Mouse (Mus musculus) hindbrain, embryonic 12.5 days (tissue): ENCODE measurements at regions not wholly inside any gene's neighbourhood (a gene's known extent, or its start where the extent isn't known, plus 50 kb on each side); places are given as distances from the start of the nearest gene placed in this dataset.

Experiments used
- ATAC-seq: fragments of 200-750 bp; cut with Nextera tagmentation; 2 replicates; pipeline ENCODE4 v1.8.0; 2017; ENCODE audit warnings: moderate TSS enrichment; ENCODE audit not compliant: low FRiP score
- H3K27ac ChIP-seq: fragments of 300-500 bp; sonication (generic); 2 replicates; pipeline ENCODE4 v1.5.1; 2016; ENCODE audit warnings: mild to moderate bottlenecking
- H3K27me3 ChIP-seq: fragments of 300-500 bp; sonication (generic); 2 replicates; pipeline ENCODE4 v1.6.1; 2016; ENCODE audit warnings: mild to moderate bottlenecking
- H3K36me3 ChIP-seq: fragments of 300-500 bp; sonication (generic); 2 replicates; pipeline ENCODE4 v1.6.1; 2016; ENCODE audit warnings: mild to moderate bottlenecking
- H3K4me1 ChIP-seq: fragments of 300-500 bp; sonication (generic); 2 replicates; pipeline ENCODE4 v1.6.1; 2016
- H3K4me2 ChIP-seq: fragments of 300-500 bp; sonication (generic); replicated peaks from 2 replicates; pipeline ENCODE4 v1.6.1; 2016; ENCODE audit warnings: mild to moderate bottlenecking
- H3K4me3 ChIP-seq: fragments of 300-500 bp; sonication (generic); 2 replicates; pipeline ENCODE4 v1.5.1; 2016; ENCODE audit warnings: mild to moderate bottlenecking
- H3K9ac ChIP-seq: fragments of 300-500 bp; sonication (generic); 2 replicates; pipeline ENCODE4 v1.6.1; 2016; ENCODE audit warnings: mild to moderate bottlenecking, moderate library complexity
- H3K9me3 ChIP-seq: fragments of 300-500 bp; sonication (generic); replicated peaks from 2 replicates; pipeline ENCODE4 v1.6.1; 2016; ENCODE audit warnings: mild to moderate bottlenecking
- WGBS: fragments of 180-500 bp; shearing (Covaris S2); methylation state at CpG from one replicate; pipeline ENCODE4 v1.1.7; 2016; 5-methylcytosine and 5-hydroxymethylcytosine counted together

- Histone ChIP-seq H3K4me2 (no peak overlapping the region), H3K4me3 (no peak overlapping the region), H3K4me1 (no peaks in the 10 kb centered on the region; the same call in 1 of the 2 replicates), H3K36me3 (no peaks in the 10 kb centered on the region), H3K9ac (no peak overlapping the region), H3K9me3 (no peaks in the 10 kb centered on the region), H3K27me3 (no peaks in the 10 kb centered on the region), H3K27ac (no peak overlapping the region)
- ATAC-seq = no peak
- 44% methylated on average over 2 of the region's 2 CpGs for WGBS
Measured at GRCm38 (mm10) chr3:50845311-50845710, 378.9 kb upstream of the Noct start.

- Histone ChIP-seq H3K27me3 (no peaks in the 10 kb centered on the region), H3K4me2 (no peak overlapping the region), H3K9me3 (no peaks in the 10 kb centered on the region), H3K27ac (no peak overlapping the region), H3K4me3 (no peak overlapping the region), H3K9ac (no peak overlapping the region), H3K36me3 (no peaks in the 10 kb centered on the region), H3K4me1 (no peaks in the 10 kb centered on the region; the same call in 1 of the 2 replicates)
- no peak for ATAC-seq
- 76% methylated on average over 3 of the region's 3 CpGs for WGBS
Measured at GRCm38 (mm10) chr3:50848528-50848927, 375.7 kb upstream of the Noct start.

- no peaks in the 10 kb centered on the region for H3K4me1 ChIP-seq
- H3K27ac ChIP-seq = no peak overlapping the region
- no peaks in the 10 kb centered on the region for H3K27me3 ChIP-seq
- H3K9me3 ChIP-seq = no peaks in the 10 kb centered on the region
- H3K4me3 ChIP-seq = no peak overlapping the region
- no peak for ATAC-seq
- H3K4me2 ChIP-seq = no peak overlapping the region
- H3K36me3 ChIP-seq = no peaks in the 10 kb centered on the region
- 77% methylated on average over 5 of the region's 5 CpGs for WGBS
- H3K9ac ChIP-seq = no peak overlapping the region
Measured at GRCm38 (mm10) chr3:50851083-50851637, 373.1 kb upstream of the Noct start.

- Histone ChIP-seq H3K27me3 (no peaks in the 10 kb centered on the region), H3K4me2 (no peak overlapping the region), H3K4me3 (no peak overlapping the region), H3K4me1 (no peaks in the 10 kb centered on the region), H3K9me3 (no peaks in the 10 kb centered on the region), H3K36me3 (no peaks in the 10 kb centered on the region), H3K27ac (no peak overlapping the region), H3K9ac (no peak overlapping the region)
- 95% methylated on average over 1 of the region's 1 CpGs for WGBS
- ATAC-seq = no peak
Measured at GRCm38 (mm10) chr3:50867105-50867504, 357.1 kb upstream of the Noct start.

GRCm38 (mm10) chr3:50869211-50869610 lies 355.0 kb upstream of the Noct start:
- Histone ChIP-seq H3K4me2 (no peak overlapping the region), H3K9ac (no peak overlapping the region), H3K4me1 (no peaks in the 10 kb centered on the region), H3K4me3 (no peak overlapping the region), H3K36me3 (no peaks in the 10 kb centered on the region), H3K9me3 (no peaks in the 10 kb centered on the region), H3K27me3 (no peaks in the 10 kb centered on the region), H3K27ac (no peak overlapping the region)
- ATAC-seq = no peak
- WGBS = 92% methylated on average over 3 of the region's 3 CpGs

- Histone ChIP-seq H3K36me3 (no peaks in the 10 kb centered on the region), H3K9ac (no peak overlapping the region), H3K4me3 (no peak overlapping the region), H3K9me3 (no peaks in the 10 kb centered on the region), H3K27me3 (no peaks in the 10 kb centered on the region), H3K4me2 (no peak overlapping the region), H3K4me1 (peaks cover 16% of the 10 kb centered on the region), H3K27ac (no peak overlapping the region)
- WGBS = 83% methylated on average over 4 of the region's 4 CpGs
- no peak for ATAC-seq
Measured at GRCm38 (mm10) chr3:50879050-50879449, 345.2 kb upstream of the Noct start.

- Histone ChIP-seq H3K4me1 (peaks cover 16% of the 10 kb centered on the region), H3K36me3 (no peaks in the 10 kb centered on the region), H3K4me3 (no peak overlapping the region), H3K9me3 (no peaks in the 10 kb centered on the region), H3K27ac (no peak overlapping the region), H3K27me3 (no peaks in the 10 kb centered on the region), H3K4me2 (no peak overlapping the region), H3K9ac (no peak overlapping the region)
- WGBS = 87% methylated on average over 8 of the region's 8 CpGs
- ATAC-seq = no peak
Measured at GRCm38 (mm10) chr3:50879595-50879994, 344.7 kb upstream of the Noct start.

GRCm38 (mm10) chr3:50881437-50882248 lies 342.6 kb upstream of the Noct start:
- H3K4me1 ChIP-seq = peaks cover 16% of the 10 kb centered on the region
- H3K36me3 ChIP-seq = no peaks in the 10 kb centered on the region
- WGBS = 7% methylated on average over 9 of the region's 9 CpGs
- H3K27ac ChIP-seq = peak overlapping the region; percentile 53; the same call in 1 of the 2 replicates
- H3K4me3 ChIP-seq = no peak overlapping the region
- peak; percentile 59 for ATAC-seq
- peak overlapping the region; percentile 8; the same call in 1 of the 2 replicates for H3K4me2 ChIP-seq
- H3K9ac ChIP-seq = no peak overlapping the region
- no peaks in the 10 kb centered on the region for H3K9me3 ChIP-seq
- 0 out of 2 replicates have a peak, but pooled peaks cover 2% of the 10 kb centered on the region for H3K27me3 ChIP-seq

GRCm38 (mm10) chr3:50882249-50882733 lies 342.0 kb upstream of the Noct start:
- no peaks in the 10 kb centered on the region for H3K9me3 ChIP-seq
- 0 out of 2 replicates have a peak, but pooled peaks cover 2% of the 10 kb centered on the region for H3K27me3 ChIP-seq
- peak overlapping the region; percentile 53 for H3K27ac ChIP-seq
- peak overlapping the region; percentile 8; the same call in 1 of the 2 replicates for H3K4me2 ChIP-seq
- peaks cover 16% of the 10 kb centered on the region for H3K4me1 ChIP-seq
- 9% methylated on average over 8 of the region's 8 CpGs for WGBS
- no peak overlapping the region for H3K9ac ChIP-seq
- H3K36me3 ChIP-seq = no peaks in the 10 kb centered on the region
- H3K4me3 ChIP-seq = no peak overlapping the region
- peak; percentile 58 for ATAC-seq

- Histone ChIP-seq H3K4me3 (no peak overlapping the region), H3K4me2 (no peak overlapping the region), H3K9me3 (no peaks in the 10 kb centered on the region), H3K27me3 (0 out of 2 replicates have a peak, but pooled peaks cover 2% of the 10 kb centered on the region), H3K4me1 (peaks cover 13% of the 10 kb centered on the region), H3K9ac (no peak overlapping the region), H3K36me3 (no peaks in the 10 kb centered on the region), H3K27ac (no peak overlapping the region)
- WGBS = 86% methylated on average over 10 of the region's 10 CpGs
- no peak for ATAC-seq
Measured at GRCm38 (mm10) chr3:50886336-50886735, 337.9 kb upstream of the Noct start.

GRCm38 (mm10) chr3:50887002-50887401 lies 337.2 kb upstream of the Noct start:
- no peaks in the 10 kb centered on the region for H3K9me3 ChIP-seq
- H3K4me2 ChIP-seq = no peak overlapping the region
- no peak overlapping the region for H3K4me3 ChIP-seq
- H3K27me3 ChIP-seq = 0 out of 2 replicates have a peak, but pooled peaks cover 2% of the 10 kb centered on the region
- no peak overlapping the region for H3K9ac ChIP-seq
- peaks cover 7% of the 10 kb centered on the region for H3K4me1 ChIP-seq
- no peak for ATAC-seq
- 45% methylated on average over 7 of the region's 7 CpGs for WGBS
- H3K27ac ChIP-seq = no peak overlapping the region
- H3K36me3 ChIP-seq = no peaks in the 10 kb centered on the region

- no peak overlapping the region for H3K4me3 ChIP-seq
- H3K36me3 ChIP-seq = no peaks in the 10 kb centered on the region
- no peak overlapping the region for H3K4me2 ChIP-seq
- H3K9ac ChIP-seq = no peak overlapping the region
- no peak overlapping the region for H3K27ac ChIP-seq
- 0 out of 2 replicates have a peak, but pooled peaks cover 2% of the 10 kb centered on the region for H3K27me3 ChIP-seq
- H3K9me3 ChIP-seq = no peaks in the 10 kb centered on the region
- 91% methylated on average over 4 of the region's 4 CpGs for WGBS
- ATAC-seq = no peak
- H3K4me1 ChIP-seq = no peaks in the 10 kb centered on the region
Measured at GRCm38 (mm10) chr3:50888571-50889210, 335.6 kb upstream of the Noct start.
